Mouse (Mus musculus): Measurements from ENCODE around the gene Ifi204.
A peak's percentile ranks its signal among the peaks of the same experiment; 100 is the strongest.
"Not testable (repeated sequence)": the region's sequence is repeated elsewhere in the genome, so short reads cannot be mapped to it uniquely, and the experiment has no call there.

Ifi204 gene

GRCm38 (mm10) chr1:173766848-173767617, at the start of gene Ifi204:
Ifi204 (minus strand) TSS chr1:173766943.
- peak; percentile 36 for DNase-seq

GRCm38 (mm10) chr1:173809294-173809693, 42.6 kb upstream of the Ifi204 start:
- not testable (repeated sequence) for DNase-seq

- DNase-seq: peak; percentile 11
Measured at GRCm38 (mm10) chr1:173802689-173803281, 36.0 kb upstream of the Ifi204 start.

- DNase-seq: not testable (repeated sequence)
Measured at GRCm38 (mm10) chr1:173802207-173802606, 35.5 kb upstream of the Ifi204 start.

GRCm38 (mm10) chr1:173801791-173802190, 35.0 kb upstream of the Ifi204 start:
- not testable (repeated sequence) for DNase-seq

DNA sequence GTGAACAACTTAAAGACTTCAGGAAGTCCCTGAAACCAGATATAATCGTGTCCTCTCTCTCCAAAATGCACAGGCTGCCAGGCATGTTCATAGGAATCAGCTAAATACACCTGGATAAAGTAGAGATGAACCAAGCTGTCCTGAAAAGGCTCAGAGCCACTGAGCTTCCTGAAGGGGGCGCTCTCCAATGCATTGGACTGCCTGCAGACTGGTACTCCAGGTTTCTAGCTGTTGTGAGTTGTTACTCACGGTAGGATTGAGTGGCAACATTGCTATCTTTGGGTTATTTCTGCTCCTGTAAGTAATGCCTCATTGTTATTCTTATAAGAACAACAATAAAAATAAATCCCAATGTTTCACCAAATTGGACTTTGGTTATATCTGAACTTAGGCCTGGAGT, 6.7 kb upstream of the Ifi204 start:
- not testable (repeated sequence) for DNase-seq

- DNase-seq: not testable (repeated sequence)
Measured at GRCm38 (mm10) chr1:173760032-173760431, 6.7 kb downstream of the Ifi204 start.

- DNase-seq: no peak
Measured at GRCm38 (mm10) chr1:173742262-173742661, 24.5 kb downstream of the Ifi204 start.

GRCm38 (mm10) chr1:173741656-173742055, 25.1 kb downstream of the Ifi204 start, which contains the start of gene Ifi207:
Ifi207 (minus strand) TSS chr1:173741747.
- DNase-seq: no peak

GRCm38 (mm10) chr1:173740537-173740936, 26.2 kb downstream of the Ifi204 start:
- DNase-seq: no peak

GRCm38 (mm10) chr1:173736986-173737385, 29.8 kb downstream of the Ifi204 start:
- no peak for DNase-seq

DNA sequence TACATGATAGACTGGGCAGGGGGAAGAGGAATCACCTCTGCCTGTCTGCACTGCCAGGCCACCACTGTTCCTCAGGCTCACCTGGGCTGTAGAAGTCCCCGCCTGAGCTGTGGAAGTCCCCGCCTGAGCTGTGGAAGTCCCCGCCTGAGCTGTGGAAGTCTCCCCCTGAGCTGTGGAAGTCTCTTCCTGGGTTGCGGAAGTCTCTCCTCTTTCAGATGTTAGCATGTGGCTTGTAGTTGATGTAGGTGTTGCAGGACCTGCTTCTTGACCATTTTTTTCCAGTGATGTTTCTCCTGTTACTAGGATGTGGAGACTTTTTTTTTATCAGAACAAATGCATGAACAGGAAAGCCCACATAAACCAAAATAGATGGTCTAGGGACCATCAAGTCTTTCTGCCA, 31.7 kb downstream of the Ifi204 start:
- not testable (repeated sequence) for DNase-seq

GRCm38 (mm10) chr1:173733219-173733618, 33.5 kb downstream of the Ifi204 start:
- no peak for DNase-seq

Measured in kidney, adult 11 months (tissue).